Mouse (Mus musculus) CH12.LX (cell line): ENCODE data around the gene Frmd5.

Experiments used
- EP300 ChIP-seq: IDR thresholded peaks from 2 replicates; pipeline ENCODE4 v1.6.1; 2011; ENCODE audit warnings: low read length, improper control_type of control experiment
- POLR2A ChIP-seq: IDR thresholded peaks from 2 replicates; pipeline ENCODE4 v1.6.1; 2011; ENCODE audit warnings: low read depth, mild to moderate bottlenecking, improper control_type of control experiment, low read length
- TCF12 ChIP-seq: IDR thresholded peaks from 2 replicates; pipeline ENCODE4 v1.6.1; 2014; ENCODE audit warnings: low read depth, mild to moderate bottlenecking, inconsistent platforms, low read length, improper control_type of control experiment
- ZMIZ1 ChIP-seq: IDR thresholded peaks from 2 replicates; pipeline ENCODE4 v1.6.1; 2012; ENCODE audit warnings: low read depth, mild to moderate bottlenecking, inconsistent platforms, low read length, improper control_type of control experiment

DNA sequence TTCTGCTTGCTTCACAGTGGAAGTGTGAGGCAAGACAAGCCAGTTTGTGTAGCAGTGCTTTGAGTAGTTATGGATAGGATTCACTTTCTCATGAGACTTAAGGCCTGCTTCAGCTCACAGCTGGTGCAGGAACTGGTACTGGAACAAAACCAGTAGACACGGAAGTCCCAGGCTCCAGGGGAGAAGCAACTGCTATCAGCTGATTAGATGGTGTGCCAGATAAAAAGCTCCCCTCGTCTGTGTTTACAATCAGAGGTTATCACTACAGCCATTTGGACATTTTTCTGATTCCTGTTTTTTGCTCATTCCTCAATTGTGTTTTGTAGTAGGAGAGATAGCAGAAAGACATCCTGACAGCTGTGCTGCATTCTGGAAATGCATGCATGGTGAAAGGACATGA lies 45.2 kb upstream of the Frmd5 start:
- no peak for TF ChIP-seq ZMIZ1
- TF ChIP-seq EP300: no peak
- TF ChIP-seq POLR2A: no peak
- TF ChIP-seq TCF12: no peak
